Mouse (Mus musculus): ENCODE measurements around the gene Dand5.

Gene Dand5

GRCm38 (mm10) chr8:84845355-84846093 is 22.9 kb upstream of the Dand5 start:
- Histone ChIP-seq H3K4me1 (replicated peaks; ENCODE audit: low read depth, low read length) (peaks cover 50% of the 10 kb centered on the region), H3K9me3 (ENCODE audit: low read length) (no peaks in the 10 kb centered on the region), H3K27me3 (ENCODE audit: insufficient read depth, low read length) (no peaks in the 10 kb centered on the region), H3K4me3 (replicated peaks; ENCODE audit: low read length) (peak overlapping the region; percentile 100), H3K36me3 (ENCODE audit: insufficient read depth, low read length) (peaks cover 55% of the 10 kb centered on the region)
- no peak for TF ChIP-seq NANOG (IDR thresholded peaks at IDR 0.05; ENCODE audit: borderline replicate concordance, low read length)
- TF ChIP-seq POU5F1 (IDR thresholded peaks at IDR 0.05; ENCODE audit: borderline replicate concordance, low read length): no peak
- no peak for TF ChIP-seq CTCF (conservative IDR thresholded peaks at IDR 0.05; ENCODE audit: low read length)

- H3K36me3 ChIP-seq (ENCODE audit: insufficient read depth, low read length): peaks cover 56% of the 10 kb centered on the region
- H3K27me3 ChIP-seq (ENCODE audit: insufficient read depth, low read length): no peaks in the 10 kb centered on the region
- no peaks in the 10 kb centered on the region for H3K9me3 ChIP-seq (ENCODE audit: low read length)
- peaks cover 53% of the 10 kb centered on the region for H3K4me1 ChIP-seq (replicated peaks; ENCODE audit: low read depth, low read length)
- H3K4me3 ChIP-seq (replicated peaks; ENCODE audit: low read length): peak overlapping the region; percentile 100
- TF ChIP-seq NANOG (IDR thresholded peaks at IDR 0.05; ENCODE audit: borderline replicate concordance, low read length) (no peak), CTCF (conservative IDR thresholded peaks at IDR 0.05; ENCODE audit: low read length) (no peak), POU5F1 (IDR thresholded peaks at IDR 0.05; ENCODE audit: borderline replicate concordance, low read length) (no peak)
These were observed 21.9 kb upstream of the Dand5 start for GRCm38 (mm10) chr8:84844397-84845070.

DNA sequence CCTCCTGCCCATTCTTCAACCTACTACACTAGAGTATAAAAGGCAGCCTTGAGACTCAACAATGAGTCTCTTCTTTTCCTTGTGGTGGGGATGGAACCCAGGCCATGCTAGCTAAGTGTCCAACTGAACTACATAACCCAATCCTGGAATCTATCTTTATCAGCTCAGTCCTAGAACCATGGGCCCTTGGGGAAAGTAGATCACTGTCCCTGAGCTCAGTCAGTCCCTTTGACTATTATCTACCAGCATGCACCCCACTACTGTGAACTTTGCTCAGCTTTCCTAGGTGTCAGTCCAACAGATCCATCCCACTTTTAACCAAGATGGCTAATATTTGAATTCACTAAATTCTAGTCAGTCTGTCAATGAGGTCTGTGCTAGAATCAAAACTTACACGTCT is 18.9 kb upstream of the Dand5 start:
- no peak overlapping the region for H3K4me3 ChIP-seq (replicated peaks; ENCODE audit: low read length)
- no peaks in the 10 kb centered on the region for H3K27me3 ChIP-seq (ENCODE audit: insufficient read depth, low read length)
- H3K9me3 ChIP-seq (ENCODE audit: low read length): no peaks in the 10 kb centered on the region
- TF ChIP-seq POU5F1 (IDR thresholded peaks at IDR 0.05; ENCODE audit: borderline replicate concordance, low read length): no peak
- no peak for TF ChIP-seq NANOG (IDR thresholded peaks at IDR 0.05; ENCODE audit: borderline replicate concordance, low read length)
- TF ChIP-seq CTCF (conservative IDR thresholded peaks at IDR 0.05; ENCODE audit: low read length): no peak
- peaks cover 86% of the 10 kb centered on the region for H3K36me3 ChIP-seq (ENCODE audit: insufficient read depth, low read length)
- H3K4me1 ChIP-seq (replicated peaks; ENCODE audit: low read depth, low read length): peaks cover 69% of the 10 kb centered on the region

DNA sequence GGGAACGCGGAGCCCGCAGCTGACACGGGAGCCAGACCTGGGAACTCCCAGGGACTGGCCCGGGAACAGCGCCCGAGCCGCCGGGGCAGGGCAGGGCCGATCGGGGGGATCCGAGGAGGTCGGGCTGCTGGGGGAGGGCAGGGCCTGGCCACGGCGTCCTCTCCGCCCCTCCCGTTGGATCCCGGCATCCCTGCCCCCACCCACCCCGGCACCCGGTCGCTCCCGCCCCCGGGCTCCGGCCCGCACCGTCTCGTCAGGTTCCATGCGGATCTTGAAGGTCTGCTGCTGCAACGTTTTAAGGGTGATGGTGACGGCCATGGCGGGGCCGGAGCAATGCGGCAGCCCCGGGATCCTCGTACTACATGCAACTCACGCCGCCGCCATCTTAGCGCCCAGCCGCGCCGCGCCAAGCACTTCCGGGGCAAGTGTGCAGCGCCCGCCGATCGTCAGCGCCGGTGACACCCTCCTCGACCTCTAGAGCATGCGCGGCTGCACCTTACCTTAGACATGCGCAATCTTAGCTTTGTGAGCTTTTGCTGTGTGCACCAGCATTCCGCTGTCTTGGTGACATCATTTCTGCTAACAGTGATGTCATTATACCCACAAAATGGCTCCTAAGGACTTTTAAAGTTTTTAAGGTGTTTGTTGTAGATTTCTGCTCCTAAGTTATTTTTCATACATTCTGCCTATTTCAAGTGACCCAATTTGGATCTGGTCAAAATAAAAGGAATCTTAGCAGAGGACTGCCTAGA is 17.8 kb upstream of the Dand5 start, which contains the start of gene Rad23a:
Rad23a (minus strand) TSS at position 418 of the 752 bp plus-strand sequence.
- Histone ChIP-seq H3K36me3 (ENCODE audit: insufficient read depth, low read length) (peaks cover 88% of the 10 kb centered on the region), H3K27me3 (ENCODE audit: insufficient read depth, low read length) (no peaks in the 10 kb centered on the region), H3K4me1 (replicated peaks; ENCODE audit: low read depth, low read length) (peaks cover 72% of the 10 kb centered on the region), H3K4me3 (replicated peaks; ENCODE audit: low read length) (peak within 1 kb of the TSS; percentile 94), H3K9me3 (ENCODE audit: low read length) (no peaks in the 10 kb centered on the region)
- TF ChIP-seq POU5F1 (IDR thresholded peaks at IDR 0.05; ENCODE audit: borderline replicate concordance, low read length) (no peak), NANOG (IDR thresholded peaks at IDR 0.05; ENCODE audit: borderline replicate concordance, low read length) (no peak), CTCF (conservative IDR thresholded peaks at IDR 0.05; ENCODE audit: low read length) (no peak)

- Histone ChIP-seq H3K4me3 (replicated peaks; ENCODE audit: low read length) (peak overlapping the region; percentile 94), H3K27me3 (ENCODE audit: insufficient read depth, low read length) (no peaks in the 10 kb centered on the region), H3K4me1 (replicated peaks; ENCODE audit: low read depth, low read length) (peaks cover 70% of the 10 kb centered on the region), H3K9me3 (ENCODE audit: low read length) (no peaks in the 10 kb centered on the region), H3K36me3 (ENCODE audit: insufficient read depth, low read length) (peaks cover 88% of the 10 kb centered on the region)
- TF ChIP-seq NANOG (IDR thresholded peaks at IDR 0.05; ENCODE audit: borderline replicate concordance, low read length) (no peak), POU5F1 (IDR thresholded peaks at IDR 0.05; ENCODE audit: borderline replicate concordance, low read length) (no peak), CTCF (conservative IDR thresholded peaks at IDR 0.05; ENCODE audit: low read length) (no peak)
These were observed 17.2 kb upstream of the Dand5 start for GRCm38 (mm10) chr8:84839875-84840247.

GRCm38 (mm10) chr8:84839411-84839810 is 16.8 kb upstream of the Dand5 start:
- no peaks in the 10 kb centered on the region for H3K27me3 ChIP-seq (ENCODE audit: insufficient read depth, low read length)
- peaks cover 70% of the 10 kb centered on the region for H3K4me1 ChIP-seq (replicated peaks; ENCODE audit: low read depth, low read length)
- peak overlapping the region; percentile 94 for H3K4me3 ChIP-seq (replicated peaks; ENCODE audit: low read length)
- no peak for TF ChIP-seq POU5F1 (IDR thresholded peaks at IDR 0.05; ENCODE audit: borderline replicate concordance, low read length)
- no peak for TF ChIP-seq CTCF (conservative IDR thresholded peaks at IDR 0.05; ENCODE audit: low read length)
- TF ChIP-seq NANOG (IDR thresholded peaks at IDR 0.05; ENCODE audit: borderline replicate concordance, low read length): no peak
- H3K36me3 ChIP-seq (ENCODE audit: insufficient read depth, low read length): peaks cover 88% of the 10 kb centered on the region
- no peaks in the 10 kb centered on the region for H3K9me3 ChIP-seq (ENCODE audit: low read length)

- Histone ChIP-seq H3K9me3 (ENCODE audit: low read length) (no peaks in the 10 kb centered on the region), H3K27me3 (ENCODE audit: insufficient read depth, low read length) (no peaks in the 10 kb centered on the region), H3K4me1 (replicated peaks; ENCODE audit: low read depth, low read length) (peaks cover 70% of the 10 kb centered on the region), H3K4me3 (replicated peaks; ENCODE audit: low read length) (peak overlapping the region; percentile 39), H3K36me3 (ENCODE audit: insufficient read depth, low read length) (peaks cover 88% of the 10 kb centered on the region)
- no peak for TF ChIP-seq NANOG (IDR thresholded peaks at IDR 0.05; ENCODE audit: borderline replicate concordance, low read length)
- no peak for TF ChIP-seq CTCF (conservative IDR thresholded peaks at IDR 0.05; ENCODE audit: low read length)
- no peak for TF ChIP-seq POU5F1 (IDR thresholded peaks at IDR 0.05; ENCODE audit: borderline replicate concordance, low read length)
These were observed 15.9 kb upstream of the Dand5 start for GRCm38 (mm10) chr8:84838513-84838912.

DNA sequence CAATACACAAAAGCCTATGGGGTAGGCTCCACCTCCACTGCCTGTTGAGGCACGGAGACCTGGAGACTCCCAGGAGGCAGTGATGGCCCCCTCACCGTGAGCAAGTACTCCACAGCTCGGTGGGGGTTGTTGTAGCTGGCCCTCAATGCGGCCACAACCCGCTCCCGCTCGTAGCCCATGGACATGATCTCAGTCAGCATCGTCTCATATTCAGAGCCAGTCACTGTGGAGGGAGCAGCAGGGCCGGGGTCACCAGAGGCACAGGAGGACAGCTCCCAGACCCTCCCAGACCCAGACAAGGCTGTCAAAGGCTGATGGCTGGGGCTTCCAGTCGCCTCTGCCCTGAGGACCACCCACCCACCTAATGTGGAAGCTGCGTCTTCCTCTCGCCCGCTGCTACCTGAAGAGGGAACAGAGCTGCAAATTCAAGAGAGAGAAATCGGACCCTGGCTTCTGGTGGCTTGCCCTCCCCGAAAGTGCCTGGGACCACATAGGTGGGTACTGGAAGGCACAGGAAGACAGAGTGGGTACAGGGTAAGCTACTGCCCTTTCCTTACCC is 15.4 kb upstream of the Dand5 start:
- Histone ChIP-seq H3K4me3 (replicated peaks; ENCODE audit: low read length) (peak overlapping the region; percentile 39), H3K36me3 (ENCODE audit: insufficient read depth, low read length) (peaks cover 87% of the 10 kb centered on the region), H3K4me1 (replicated peaks; ENCODE audit: low read depth, low read length) (peaks cover 70% of the 10 kb centered on the region), H3K27me3 (ENCODE audit: insufficient read depth, low read length) (no peaks in the 10 kb centered on the region), H3K9me3 (ENCODE audit: low read length) (no peaks in the 10 kb centered on the region)
- TF ChIP-seq NANOG (IDR thresholded peaks at IDR 0.05; ENCODE audit: borderline replicate concordance, low read length) (no peak), CTCF (conservative IDR thresholded peaks at IDR 0.05; ENCODE audit: low read length) (no peak), POU5F1 (IDR thresholded peaks at IDR 0.05; ENCODE audit: borderline replicate concordance, low read length) (no peak)
